Mouse (Mus musculus): ENCODE measurements around the gene Ap3b1. TPM values are rescaled to one million over a fixed set of nuclear protein-coding genes. Genes with fewer than 3 reads are reported as not detected.
A peak's percentile ranks its signal among the peaks of the same experiment; 100 is the strongest.
"Not testable (repeated sequence)": the region's sequence is repeated elsewhere in the genome, so short reads cannot be mapped to it uniquely, and the experiment has no call there.

The Ap3b1 gene
- 89.3 to 127 TPM (median 95.5 TPM) in 3 replicates for total RNA-seq (2017)

DNA sequence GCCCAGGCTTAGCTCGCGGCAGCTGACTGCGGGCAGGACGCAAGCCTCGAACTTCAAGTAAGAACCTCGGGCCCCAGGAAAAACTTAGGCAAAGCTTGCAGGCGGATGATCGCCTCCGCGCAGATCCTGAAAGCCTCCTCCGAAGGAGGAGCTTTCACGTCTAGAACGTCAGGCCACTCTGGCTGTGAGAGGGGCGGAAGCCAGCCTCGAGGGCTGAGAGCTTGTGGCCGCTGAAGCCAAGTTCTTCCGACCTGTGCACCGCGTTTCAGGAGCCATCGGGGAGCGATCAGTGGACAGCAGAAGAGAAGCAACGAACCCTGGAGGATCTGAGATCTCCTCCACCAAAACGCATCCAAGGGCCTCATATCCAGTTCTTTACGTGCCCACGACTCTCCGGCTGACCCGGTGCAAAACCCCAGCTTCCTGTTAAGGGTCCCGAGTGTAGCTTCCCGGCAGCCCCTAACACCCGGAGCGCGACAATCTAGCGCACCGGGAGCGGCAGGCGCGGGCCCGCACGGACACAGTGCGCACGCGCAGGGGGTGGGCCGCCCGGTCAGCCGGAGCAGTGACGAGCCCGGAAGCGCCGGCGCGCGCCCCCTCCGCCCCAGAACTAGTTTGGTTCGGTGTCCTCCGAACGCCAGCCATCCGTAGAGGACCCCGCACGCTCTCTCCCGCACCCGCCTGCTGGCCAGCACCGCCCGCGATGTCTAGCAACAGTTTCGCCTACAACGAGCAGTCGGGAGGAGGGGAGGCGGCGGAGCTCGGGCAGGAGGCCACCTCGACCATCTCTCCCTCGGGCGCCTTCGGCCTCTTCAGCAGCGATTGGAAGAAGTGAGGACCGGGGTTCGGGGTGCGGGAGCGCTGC, at the start of gene Ap3b1:
Gene Ap3b1, plus strand, starts transcription at position 560 of the 865 bp plus-strand sequence.
- peak; percentile 53 for ATAC-seq (replicated peaks; ENCODE audit: insufficient number of reproducible peaks, low FRiP score, low TSS enrichment, poor library complexity, severe bottlenecking)

GRCm38 (mm10) chr13:94312812-94313211, 45.9 kb upstream of the Ap3b1 start:
- ATAC-seq (replicated peaks; ENCODE audit: insufficient number of reproducible peaks, low FRiP score, low TSS enrichment, poor library complexity, severe bottlenecking): not testable (repeated sequence)

DNA sequence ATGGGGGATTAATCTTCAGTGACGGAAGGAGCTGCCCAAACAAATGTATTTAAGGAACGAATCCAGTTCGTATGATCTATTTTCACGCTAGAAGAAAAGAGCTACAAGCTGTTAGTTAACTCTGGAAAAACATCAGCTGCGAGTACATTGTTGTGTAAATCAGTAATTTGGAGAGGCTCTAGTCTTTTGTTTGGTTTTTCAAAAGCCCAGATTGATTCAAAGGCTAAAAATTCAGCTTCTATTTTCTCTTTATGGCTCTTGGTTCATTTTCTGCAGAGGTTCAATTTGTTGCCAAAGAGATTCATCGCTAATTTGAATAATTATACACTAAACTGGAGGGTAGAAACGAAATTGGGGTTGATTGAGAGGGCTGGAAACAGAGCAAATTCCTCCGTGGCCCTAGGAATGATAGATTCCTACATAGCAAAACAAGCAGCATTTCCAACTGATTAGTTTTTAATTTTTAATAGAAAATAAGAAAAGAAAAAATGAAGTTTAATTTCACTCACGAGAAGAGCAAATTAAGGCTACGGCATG, 41.7 kb upstream of the Ap3b1 start:
- ATAC-seq (replicated peaks; ENCODE audit: insufficient number of reproducible peaks, low FRiP score, low TSS enrichment, poor library complexity, severe bottlenecking): no peak

- ATAC-seq (replicated peaks; ENCODE audit: insufficient number of reproducible peaks, low FRiP score, low TSS enrichment, poor library complexity, severe bottlenecking): no peak
Measured at GRCm38 (mm10) chr13:94321094-94321792, 37.5 kb upstream of the Ap3b1 start.

- 0 out of 2 replicates have a peak, but pooled peaks have one; percentile 35 for ATAC-seq (replicated peaks; ENCODE audit: insufficient number of reproducible peaks, low FRiP score, low TSS enrichment, poor library complexity, severe bottlenecking)
Measured at GRCm38 (mm10) chr13:94322475-94322874, 36.3 kb upstream of the Ap3b1 start.

DNA sequence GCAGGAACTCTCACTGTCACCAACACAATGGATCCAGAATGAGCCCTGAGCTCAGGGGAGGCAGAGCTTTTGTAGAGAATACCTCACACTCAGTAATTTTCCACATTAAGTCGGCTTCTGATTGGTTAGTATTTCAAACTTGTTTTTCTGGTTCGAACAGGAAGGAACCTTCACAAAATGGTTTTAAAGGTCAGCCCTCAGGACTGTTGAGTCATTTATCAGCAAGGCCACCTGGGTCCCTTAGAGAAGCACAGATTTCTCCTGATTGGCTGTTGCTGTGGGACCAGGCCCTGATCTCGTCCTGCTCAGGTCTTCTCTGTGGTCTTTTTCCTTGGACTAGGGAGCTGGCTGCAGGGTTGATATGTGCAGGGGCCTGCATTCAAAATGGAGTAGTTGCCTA, 30.7 kb upstream of the Ap3b1 start:
- no peak for ATAC-seq (replicated peaks; ENCODE audit: insufficient number of reproducible peaks, low FRiP score, low TSS enrichment, poor library complexity, severe bottlenecking)

DNA sequence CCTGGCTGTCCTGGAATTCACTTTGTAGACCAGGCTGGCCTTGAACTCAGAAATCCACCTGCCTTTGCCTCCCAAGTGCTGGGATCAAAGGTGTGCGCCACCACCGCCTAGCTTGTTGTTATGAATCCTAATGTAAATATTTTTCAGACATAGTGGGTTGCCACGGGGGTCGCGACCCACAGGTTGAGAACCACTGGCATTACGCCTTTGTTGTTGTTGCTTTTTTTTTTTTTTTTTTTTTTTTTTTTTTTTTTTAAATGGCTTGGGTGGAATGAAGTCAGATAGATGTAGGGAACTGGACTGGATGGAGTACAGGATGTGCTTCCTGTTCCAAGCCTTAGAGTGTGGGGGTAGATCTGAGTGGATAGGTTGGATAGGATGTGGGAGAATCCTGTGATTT, 29.8 kb upstream of the Ap3b1 start:
- ATAC-seq (replicated peaks; ENCODE audit: insufficient number of reproducible peaks, low FRiP score, low TSS enrichment, poor library complexity, severe bottlenecking): not testable (repeated sequence)

- no peak for ATAC-seq (replicated peaks; ENCODE audit: insufficient number of reproducible peaks, low FRiP score, low TSS enrichment, poor library complexity, severe bottlenecking)
Measured at GRCm38 (mm10) chr13:94330392-94330979, 28.3 kb upstream of the Ap3b1 start.

DNA sequence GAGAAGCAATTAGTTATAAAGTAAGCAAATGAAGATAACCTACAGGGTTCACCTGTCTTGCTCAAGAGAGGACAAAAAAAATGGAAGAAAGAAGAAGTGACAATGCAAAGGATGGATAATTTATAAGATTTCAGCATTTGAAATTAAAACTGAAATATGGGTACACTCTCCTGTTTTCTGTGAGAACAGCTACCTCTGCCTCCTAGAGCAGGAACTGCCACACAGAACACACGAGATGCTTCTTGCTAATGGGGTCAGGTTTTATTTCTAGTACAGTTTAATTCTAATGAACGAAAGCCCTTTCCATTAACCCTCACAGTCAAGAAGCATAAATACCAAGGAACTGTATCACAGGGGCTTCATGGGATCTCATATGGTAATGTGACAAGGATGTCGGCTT, 20.4 kb upstream of the Ap3b1 start:
- ATAC-seq (replicated peaks; ENCODE audit: insufficient number of reproducible peaks, low FRiP score, low TSS enrichment, poor library complexity, severe bottlenecking): no peak

DNA sequence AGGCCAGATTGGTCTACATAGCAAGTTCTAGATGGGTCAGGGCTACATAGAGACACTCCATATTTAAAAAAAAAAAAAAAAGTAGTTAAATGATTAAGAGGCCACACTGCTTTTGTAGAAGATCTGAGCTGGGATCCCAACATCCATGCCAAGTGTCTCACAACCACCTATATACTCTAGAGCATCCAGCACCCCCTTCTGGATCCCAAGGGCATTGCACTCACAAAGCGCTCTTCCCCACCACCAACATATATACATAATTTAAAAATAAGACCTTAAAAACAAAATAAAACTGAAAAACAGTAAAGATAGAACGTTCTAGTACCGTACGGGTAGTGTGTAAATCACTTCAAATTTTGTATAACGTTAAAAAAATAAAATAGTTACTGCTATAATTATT, 15.6 kb upstream of the Ap3b1 start:
- no peak for ATAC-seq (replicated peaks; ENCODE audit: insufficient number of reproducible peaks, low FRiP score, low TSS enrichment, poor library complexity, severe bottlenecking)

GRCm38 (mm10) chr13:94344600-94344999, 14.2 kb upstream of the Ap3b1 start:
- not testable (repeated sequence) for ATAC-seq (replicated peaks; ENCODE audit: insufficient number of reproducible peaks, low FRiP score, low TSS enrichment, poor library complexity, severe bottlenecking)

DNA sequence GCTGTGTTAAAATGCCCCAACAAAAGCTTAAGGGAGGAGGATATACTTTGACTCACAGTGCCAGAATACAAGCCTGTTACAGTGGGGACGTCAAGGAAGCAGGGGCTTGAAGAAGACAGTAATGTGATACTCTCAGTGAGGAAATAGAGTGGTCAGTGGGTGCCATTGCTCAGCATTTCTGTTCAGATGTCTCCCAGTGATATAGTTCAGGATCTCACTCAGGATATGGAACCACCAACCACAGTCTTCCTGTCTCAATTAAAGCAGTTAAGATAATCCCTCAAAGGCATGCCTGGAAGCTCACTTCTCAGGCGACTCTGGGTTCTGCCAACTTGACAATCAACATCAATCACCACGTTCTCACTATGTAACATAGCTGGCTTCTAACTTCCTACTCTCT, 4.2 kb upstream of the Ap3b1 start:
- ATAC-seq (replicated peaks; ENCODE audit: insufficient number of reproducible peaks, low FRiP score, low TSS enrichment, poor library complexity, severe bottlenecking): no peak

DNA sequence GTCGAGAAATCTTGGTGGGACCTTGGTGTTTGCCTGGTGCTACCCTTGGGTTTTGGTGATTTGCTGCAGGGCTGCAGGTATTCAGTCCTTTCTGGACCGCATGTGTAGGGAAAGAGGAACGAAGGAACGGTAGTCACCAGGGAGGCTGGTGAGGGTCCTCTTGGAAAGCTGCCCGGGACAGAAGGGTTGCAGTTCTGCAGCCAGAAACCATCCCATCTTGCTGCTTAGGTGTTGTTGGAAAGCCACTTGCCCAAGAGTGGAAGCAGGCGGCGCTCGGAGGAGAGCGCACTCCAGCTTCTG, 709 bp upstream of the Ap3b1 start:
- ATAC-seq (replicated peaks; ENCODE audit: insufficient number of reproducible peaks, low FRiP score, low TSS enrichment, poor library complexity, severe bottlenecking): peak; percentile 16; the same call in 1 of the 2 replicates

DNA sequence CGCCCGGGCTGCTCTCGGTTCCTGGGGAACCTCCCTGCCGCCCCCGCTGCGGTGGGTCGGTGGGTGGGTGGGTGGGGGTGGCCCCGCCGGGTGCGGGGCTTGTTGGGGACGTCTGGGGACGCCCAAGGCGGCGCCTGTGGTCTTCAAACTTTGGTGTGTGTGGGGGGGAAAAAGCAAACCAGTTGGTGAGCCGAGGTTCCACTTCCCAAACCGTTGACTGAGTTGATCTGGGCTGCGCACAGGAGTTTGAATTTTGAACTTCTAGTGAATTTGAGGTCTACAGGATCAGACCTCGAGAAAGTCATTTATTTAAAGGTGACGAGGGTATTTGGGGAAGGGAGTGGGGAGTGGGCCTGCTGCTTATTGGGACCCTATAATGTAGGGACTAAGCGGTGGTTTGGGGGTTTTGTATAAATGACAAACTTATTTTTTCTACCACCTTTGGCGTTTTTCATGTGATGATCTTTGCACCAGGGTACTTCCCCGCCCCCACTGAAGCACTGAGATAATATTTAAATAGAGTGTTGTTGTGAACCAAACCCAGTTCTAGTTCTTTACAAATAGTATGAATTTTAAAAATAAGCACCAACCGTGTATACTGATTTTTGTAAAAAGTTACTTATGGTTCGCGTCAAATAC, 641 bp downstream of the Ap3b1 start:
- no peak for ATAC-seq (replicated peaks; ENCODE audit: insufficient number of reproducible peaks, low FRiP score, low TSS enrichment, poor library complexity, severe bottlenecking)

GRCm38 (mm10) chr13:94361013-94361580, 2.3 kb downstream of the Ap3b1 start:
- ATAC-seq (replicated peaks; ENCODE audit: insufficient number of reproducible peaks, low FRiP score, low TSS enrichment, poor library complexity, severe bottlenecking): not testable (repeated sequence)

DNA sequence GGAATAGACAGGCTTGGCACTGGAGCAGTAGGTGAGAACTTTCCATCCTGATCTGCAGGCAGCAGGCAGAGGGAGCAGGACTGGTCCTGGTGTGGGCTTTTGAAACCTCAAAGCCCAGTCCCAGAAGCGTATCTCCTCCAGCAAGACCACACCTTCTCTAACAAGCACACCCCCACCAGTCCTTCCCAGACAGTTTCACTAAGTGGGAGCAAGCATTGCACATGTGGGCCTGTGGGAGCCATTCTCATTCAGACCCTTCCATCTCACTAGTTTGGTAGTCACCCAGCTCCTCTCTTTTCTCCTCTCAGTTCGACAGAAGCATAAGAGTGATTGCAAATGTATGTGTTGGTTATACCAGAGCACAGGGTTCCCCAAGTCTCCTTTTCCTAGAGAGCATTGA, 5.6 kb downstream of the Ap3b1 start:
- no peak for ATAC-seq (replicated peaks; ENCODE audit: insufficient number of reproducible peaks, low FRiP score, low TSS enrichment, poor library complexity, severe bottlenecking)

GRCm38 (mm10) chr13:94365108-94365907, 6.5 kb downstream of the Ap3b1 start:
- no peak for ATAC-seq (replicated peaks; ENCODE audit: insufficient number of reproducible peaks, low FRiP score, low TSS enrichment, poor library complexity, severe bottlenecking)

DNA sequence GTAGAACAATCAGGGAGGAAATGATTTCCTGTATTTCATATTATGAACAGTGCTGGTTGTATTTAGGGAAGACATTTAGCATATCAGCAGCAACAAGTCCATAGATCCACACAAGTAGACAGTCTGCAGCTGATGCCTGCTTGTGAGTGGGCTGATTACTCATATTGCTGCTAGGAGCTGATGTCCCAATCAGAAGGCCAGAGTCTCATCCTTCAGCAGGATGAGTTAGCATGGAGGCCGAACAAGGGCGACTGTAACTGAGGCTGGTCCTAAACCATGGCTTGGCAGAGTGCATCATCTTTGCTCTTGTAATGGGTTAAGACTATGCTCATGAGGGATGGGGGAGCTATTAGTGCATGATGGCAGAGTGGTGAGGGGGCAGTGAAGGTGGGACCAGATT, 9.1 kb downstream of the Ap3b1 start:
- no peak for ATAC-seq (replicated peaks; ENCODE audit: insufficient number of reproducible peaks, low FRiP score, low TSS enrichment, poor library complexity, severe bottlenecking)
